Mouse (Mus musculus) c-Kit-positive CD71-positive TER-119-negative erythroid progenitor cells, embryonic 14.5 days (primary cell): ENCODE results near the gene Osbp.

Source experiments
- DNase-seq: peaks from one replicate; pipeline ENCODE4 v3.0.0-alpha.2; 2013; ENCODE audit warnings: low read depth

Osbp gene

GRCm38 (mm10) chr19:11989334-11989733 is 23.6 kb downstream of the Osbp start:
- DNase-seq, result no peak

- no peak for DNase-seq
Observed at GRCm38 (mm10) chr19:11992034-11992433, 26.3 kb downstream of the Osbp start.

- DNase-seq, result no peak
Observed at GRCm38 (mm10) chr19:11992441-11993029, 26.8 kb downstream of the Osbp start.

- no peak for DNase-seq
Observed at GRCm38 (mm10) chr19:11994703-11995431, 29.1 kb downstream of the Osbp start.

GRCm38 (mm10) chr19:11995722-11996448 is 30.1 kb downstream of the Osbp start:
- DNase-seq, result no peak

- no peak for DNase-seq
Observed at GRCm38 (mm10) chr19:12001686-12002085, 35.9 kb downstream of the Osbp start.

GRCm38 (mm10) chr19:12002125-12002524 is 36.4 kb downstream of the Osbp start:
- DNase-seq, result peak; percentile 71

GRCm38 (mm10) chr19:12002791-12003190 is 37.0 kb downstream of the Osbp start:
- no peak for DNase-seq

- no peak for DNase-seq
Observed at GRCm38 (mm10) chr19:12003568-12003967, 37.8 kb downstream of the Osbp start.

- DNase-seq, result peak; percentile 56
Observed at GRCm38 (mm10) chr19:12004216-12005008, 38.7 kb downstream of the Osbp start.

- DNase-seq, result peak; percentile 90
Observed at GRCm38 (mm10) chr19:12005376-12006360, 39.9 kb downstream of the Osbp start.

GRCm38 (mm10) chr19:12006361-12006947 is 40.7 kb downstream of the Osbp start:
- DNase-seq, result peak; percentile 41

- DNase-seq, result peak; percentile 79
Observed at GRCm38 (mm10) chr19:12007105-12007931, 41.6 kb downstream of the Osbp start.

- peak; percentile 60 for DNase-seq
Observed at GRCm38 (mm10) chr19:12008410-12009380, 43.0 kb downstream of the Osbp start.

GRCm38 (mm10) chr19:12009501-12010280 is 44.0 kb downstream of the Osbp start:
- DNase-seq, result peak; percentile 84

- peak; percentile 48 for DNase-seq
Observed at GRCm38 (mm10) chr19:12010281-12010771, 44.6 kb downstream of the Osbp start.

GRCm38 (mm10) chr19:12010916-12011559 is 45.3 kb downstream of the Osbp start:
- DNase-seq, result peak; percentile 96
